In genomic region chr10:45806984-45807827, GRCm38 (mm10) we compare ENCODE assay signal across 12 mouse cellular contexts.
DNase-seq lines count a peak whose midpoint lies in the region; ATAC-seq and TF ChIP-seq lines count a peak whose summit lies in the region.
"Had no signal": no experiment of that assay in that cellular context is flagged by ENCODE, and none has a peak within 500 bp of the region (broad histone marks: within the 10 kb centered on the region; RNA-seq: fewer than 3 reads in every experiment).

No protein-coding gene starts in this region.

- no peak for TF ChIP-seq POLR2A in testis, adult 2 months (IDR thresholded peaks at IDR 0.05; ENCODE audit: control insufficient read depth, low read depth, low read length)
- TF ChIP-seq POLR2A in limb, embryonic 14.5 days (IDR thresholded peaks at IDR 0.05; ENCODE audit: borderline replicate concordance, extremely low read depth, insufficient read depth, insufficient read length): no peak

- DNase-seq in testis, postnatal 10 days (ENCODE audit: low spot score): no peak
- DNase-seq in kidney, adult 18-20 months: peak; percentile 22
- DNase-seq in limb, embryonic 14.5 days (ENCODE audit: low spot score): peak; percentile 68
- no peak for DNase-seq in right cerebral cortex, postnatal 10 days (ENCODE audit: low spot score in 2 of 2)
- DNase-seq in adipocyte (ENCODE audit: low spot score): no peak
- DNase-seq in urinary bladder, adult 2 months (ENCODE audit: low spot score): no peak
- no peak for DNase-seq in spleen, adult 12 weeks (ENCODE audit: low spot score)
- DNase-seq: adrenal gland, postnatal 36 days; gastrocnemius, postnatal 10 days had no signal

- peak overlapping the region; percentile 12; the same call in 1 of the 2 replicates for H3K9ac ChIP-seq in limb, embryonic 14.5 days (ENCODE audit: low read depth, low read length, severe bottlenecking)
- H3K9ac ChIP-seq: liver, embryonic 12.5 days had no signal

- peak overlapping the region; percentile 2; the same call in 1 of the 2 replicates for H3K27ac ChIP-seq in testis, adult 2 months (ENCODE audit: control insufficient read depth, insufficient read depth, low read depth, low read length)
- H3K27ac ChIP-seq in limb, embryonic 14.5 days (replicated peaks; ENCODE audit: low read depth, low read length): peak overlapping the region; percentile 33; the same call in 1 of the 2 replicates
- H3K27ac ChIP-seq: liver, embryonic 12.5 days had no signal

- H3K4me3 ChIP-seq in testis, adult 2 months (ENCODE audit: control insufficient read depth, low read depth, low read length): peak overlapping the region; percentile 8; the same call in 1 of the 2 replicates
- H3K4me3 ChIP-seq in limb, embryonic 14.5 days (replicated peaks; ENCODE audit: low read length): no peak overlapping the region; the same call in 1 of the 2 replicates
- H3K4me3 ChIP-seq: liver, embryonic 12.5 days had no signal

- no peaks in the 10 kb centered on the region for H3K36me3 ChIP-seq in testis, adult 2 months (ENCODE audit: control insufficient read depth, insufficient read depth, low read length)
- no peaks in the 10 kb centered on the region for H3K36me3 ChIP-seq in limb, embryonic 14.5 days (ENCODE audit: control insufficient read depth, insufficient read depth, low read length)
- H3K36me3 ChIP-seq: liver, embryonic 12.5 days had no signal

- H3K9me3 ChIP-seq in limb, embryonic 14.5 days (ENCODE audit: control insufficient read depth, low read length): no peaks in the 10 kb centered on the region
- H3K9me3 ChIP-seq: liver, embryonic 12.5 days had no signal

- peak; percentile 39; the same call in 1 of the 2 replicates for ATAC-seq in limb, embryonic 14.5 days (ENCODE audit: low FRiP score, low read depth)
- ATAC-seq: liver, embryonic 12.5 days had no signal

- H3K27me3 ChIP-seq in testis, adult 2 months (ENCODE audit: control insufficient read depth, insufficient read depth, low read length): no peaks in the 10 kb centered on the region
- H3K27me3 ChIP-seq in limb, embryonic 14.5 days (ENCODE audit: control insufficient read depth, insufficient read depth, low read length): no peaks in the 10 kb centered on the region
- H3K27me3 ChIP-seq: CH12.LX; liver, embryonic 12.5 days had no signal

- peaks cover 11% of the 10 kb centered on the region for H3K4me1 ChIP-seq in testis, adult 2 months (ENCODE audit: control insufficient read depth, insufficient read depth, low read length)
- H3K4me1 ChIP-seq in limb, embryonic 14.5 days (ENCODE audit: control insufficient read depth, insufficient read depth, low read length): peaks cover 22% of the 10 kb centered on the region

- peak overlapping the region; percentile 30; the same call in 1 of the 2 replicates for H3K4me2 ChIP-seq in limb, embryonic 14.5 days (replicated peaks; ENCODE audit: low read depth, low read length, severe bottlenecking)
- H3K4me2 ChIP-seq: liver, embryonic 12.5 days had no signal

- 17% methylated on average over 18 of the region's 18 CpGs for WGBS in limb, embryonic 14.5 days

- no peak for TF ChIP-seq CTCF in testis, adult 2 months (IDR thresholded peaks at IDR 0.05; ENCODE audit: control insufficient read depth, insufficient read depth, insufficient replicate concordance, low read depth, low read length)

Comparison
In these comparisons a context has a peak if more than half of its experiments do, and no peak if none do; other contexts are left out.
1. DNase-seq: peak in kidney, adult 18-20 months (single experiment) and limb, embryonic 14.5 days (single experiment); none in testis, postnatal 10 days (single experiment), right cerebral cortex, postnatal 10 days (0 of 2), adipocyte (single experiment), urinary bladder, adult 2 months (single experiment) and spleen, adult 12 weeks (single experiment).